Mouse (Mus musculus) E14TG2a.4 (cell line): ENCODE measurements around the gene Tigd3.

Experiments
- CTCF ChIP-seq: conservative IDR thresholded peaks from 2 replicates; pipeline ENCODE4 v1.5.1; 2014; ENCODE audit warnings: low read length
- NANOG ChIP-seq: IDR thresholded peaks from 2 replicates; pipeline ENCODE4 v1.6.1; 2014; ENCODE audit warnings: borderline replicate concordance, low read length, mixed read lengths

DNA sequence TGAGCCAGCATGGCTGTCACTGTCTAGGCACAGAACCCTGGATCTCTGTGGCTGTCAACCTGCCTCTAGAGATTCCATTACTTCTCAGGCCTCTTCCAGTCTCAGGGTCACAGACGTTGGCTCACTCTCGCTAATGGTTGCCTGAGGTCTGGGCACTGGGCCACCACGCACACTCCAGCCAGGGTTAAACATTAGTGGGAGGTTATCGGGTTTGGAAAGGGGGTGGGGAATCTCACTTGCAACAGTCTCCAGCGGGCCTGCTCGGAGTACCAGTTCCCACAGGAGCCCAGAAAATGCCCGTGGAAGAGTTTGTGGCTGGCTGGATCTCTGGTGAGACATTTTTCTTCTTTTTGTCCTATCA, 15.6 kb downstream of the Tigd3 start:
- TF ChIP-seq CTCF (no peak), NANOG (no peak)
